Mouse (Mus musculus) spleen, postnatal 4 days (tissue): Measurements from ENCODE around the gene Pnp2.
"Not testable (repeated sequence)": the region's sequence is repeated elsewhere in the genome, so short reads cannot be mapped to it uniquely, and the experiment has no call there.

ENCODE experiments used
- DNase-seq, 2 experiments: peaks; one replicate each; pipeline ENCODE4 v3.0.0; 2022; ENCODE audit warnings: low spot score in 2 of 2

Gene Pnp2

DNA sequence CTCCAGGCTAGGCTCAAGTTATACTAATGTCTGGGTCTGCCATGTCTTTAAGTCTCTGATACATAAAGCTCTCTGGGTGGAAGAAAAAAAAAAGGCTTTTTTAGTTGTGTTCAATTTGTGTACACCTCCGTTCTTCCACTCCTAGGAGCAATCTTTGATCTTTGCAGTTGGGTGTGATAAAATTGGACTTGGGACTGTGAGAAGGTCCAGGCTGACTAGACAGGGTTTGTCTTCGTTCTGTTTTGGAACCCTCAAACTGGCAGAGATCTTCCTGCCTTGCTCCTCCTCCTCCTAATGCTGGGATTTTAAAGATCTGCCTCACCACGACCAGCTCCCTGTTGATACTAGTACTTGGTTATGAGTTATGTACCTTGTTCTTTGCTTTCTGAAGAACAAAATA lies 1.4 kb downstream of the Pnp2 start:
- DNase-seq = not testable (repeated sequence)

DNA sequence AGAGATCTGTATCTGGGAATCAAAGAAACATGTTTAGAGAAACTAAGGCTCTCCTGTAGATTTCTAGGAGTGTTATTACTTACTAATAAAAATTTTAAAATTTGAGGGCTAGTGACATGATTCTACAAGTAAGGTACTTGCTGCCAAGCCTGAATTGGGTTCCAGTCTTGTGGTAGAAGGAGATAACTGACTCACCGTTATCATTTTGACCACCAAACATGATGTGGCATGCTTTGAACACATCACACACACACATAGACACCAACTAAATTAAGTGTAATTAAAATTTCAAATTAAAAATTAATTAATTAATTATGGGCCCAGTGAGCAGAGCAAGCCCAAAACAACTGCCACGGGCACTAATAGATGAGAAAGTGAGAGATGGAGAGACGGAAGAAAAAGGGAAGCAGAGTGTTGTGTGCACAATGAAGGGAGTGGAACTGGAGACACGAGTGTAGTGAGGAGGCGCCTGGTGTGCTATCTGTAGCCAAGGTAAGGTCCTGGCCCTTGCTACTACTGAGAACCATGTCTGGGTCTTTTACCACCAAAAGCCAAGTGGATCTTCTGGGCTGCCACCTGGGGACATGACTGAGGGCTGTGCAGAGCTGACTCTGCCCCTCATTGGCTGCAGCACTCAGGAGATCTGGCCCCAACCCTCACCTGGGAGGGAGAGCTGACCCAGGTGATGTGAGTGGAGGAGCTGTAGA lies 2.6 kb downstream of the Pnp2 start:
- not testable (repeated sequence) for DNase-seq

DNA sequence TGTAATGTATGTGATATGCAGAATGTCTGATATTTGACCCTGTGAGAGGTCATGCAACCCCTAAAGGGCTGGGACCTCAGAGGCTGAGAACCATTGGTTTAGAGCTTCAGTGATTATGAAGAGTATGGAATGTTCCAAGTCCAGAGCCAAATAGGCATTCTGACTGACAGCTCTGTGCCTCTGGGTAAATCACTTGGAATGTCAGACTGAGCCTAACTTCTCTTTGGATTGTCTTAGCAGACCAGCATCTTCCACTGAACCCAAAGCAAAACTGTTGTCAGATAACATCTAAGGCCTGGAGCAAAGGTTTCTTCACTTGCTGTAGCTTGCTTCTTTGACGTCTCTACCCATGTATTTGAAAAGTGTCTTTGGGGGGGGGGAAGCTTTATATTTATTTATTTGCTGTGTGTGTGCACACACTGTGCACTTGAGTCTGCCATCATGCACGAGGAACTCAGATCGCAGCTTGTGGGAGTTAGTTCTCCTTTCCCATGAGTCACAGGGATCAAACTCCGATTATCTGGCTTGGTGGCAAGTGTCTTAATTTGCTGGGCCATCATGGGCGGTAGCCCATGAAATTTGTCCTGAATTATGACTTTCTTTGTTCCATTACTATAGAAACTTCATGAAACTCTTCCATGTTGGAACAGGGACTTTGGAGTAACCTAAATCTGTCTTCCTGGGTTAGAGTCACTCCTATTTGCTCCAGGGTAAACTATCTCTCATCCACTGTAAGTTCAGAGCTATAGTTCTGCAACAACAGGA lies 12.6 kb downstream of the Pnp2 start:
- no peak for DNase-seq

DNA sequence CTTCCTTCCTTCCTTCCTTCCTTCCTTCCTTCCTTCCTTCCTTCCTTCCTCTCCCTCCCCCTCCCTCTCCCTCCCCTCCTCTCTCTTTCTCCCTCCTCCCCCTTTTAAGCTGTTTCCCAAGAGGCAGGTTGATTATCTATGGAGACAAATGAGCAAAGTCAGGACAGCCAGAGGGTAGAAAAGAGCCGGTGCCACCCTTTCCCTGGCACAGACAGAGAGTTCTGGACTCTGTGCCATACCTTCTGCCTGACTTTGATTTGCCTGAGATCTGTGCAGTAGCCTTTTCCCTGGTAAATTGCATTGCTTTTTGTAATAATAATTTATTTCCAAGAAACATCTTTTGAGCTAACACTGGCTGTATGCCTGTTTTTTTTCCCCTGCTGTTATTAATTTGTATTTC lies 13.2 kb downstream of the Pnp2 start:
- DNase-seq = no peak

DNA sequence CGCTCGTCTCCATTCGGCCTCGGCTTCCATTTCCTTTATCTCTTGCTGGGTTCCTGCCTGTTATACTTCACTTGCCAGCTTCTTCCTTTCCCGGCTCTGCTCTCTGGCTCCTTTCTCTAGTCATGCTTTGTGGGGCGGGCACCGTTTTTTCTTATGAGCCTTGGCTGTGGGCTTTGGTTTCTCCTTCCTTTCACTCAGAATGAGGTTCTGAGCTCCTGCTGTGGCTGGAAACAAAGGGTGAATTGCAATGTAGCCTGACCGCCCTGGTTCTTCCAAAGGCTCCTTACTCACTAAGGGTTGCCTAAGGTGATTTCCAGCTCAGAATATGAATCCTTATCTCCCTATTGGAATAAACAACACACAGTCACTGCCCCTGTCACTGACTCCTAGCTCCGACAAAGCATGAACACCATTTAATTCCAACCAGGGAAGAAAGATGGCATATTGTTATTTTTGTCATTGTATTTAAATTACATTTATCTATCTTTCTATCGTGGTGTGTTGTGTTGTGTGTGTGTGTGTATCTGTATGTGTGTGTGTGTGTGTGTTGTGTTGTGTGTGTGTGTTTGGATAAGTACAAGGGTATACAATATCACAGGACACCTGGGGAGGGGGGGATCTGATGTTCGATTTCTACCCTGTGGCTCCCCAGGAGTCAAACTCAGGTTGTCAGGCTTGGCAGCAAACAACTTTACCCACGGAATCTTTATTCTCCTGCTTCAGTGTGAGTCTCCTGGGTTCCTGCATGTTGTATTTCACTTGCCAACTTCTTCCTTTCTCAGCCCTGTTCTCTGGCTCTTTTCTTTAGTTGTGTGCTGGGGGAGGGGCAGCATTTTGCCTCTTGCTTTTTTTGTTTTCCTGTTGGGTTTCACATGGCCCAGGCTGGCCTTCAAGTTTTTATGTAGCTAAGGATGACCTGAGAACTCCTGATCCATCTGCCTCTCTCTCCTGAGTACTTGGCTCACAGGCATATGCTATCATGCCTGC lies 14.1 kb downstream of the Pnp2 start:
- peak in 1 of 2 experiments; percentile 53 for DNase-seq

DNA sequence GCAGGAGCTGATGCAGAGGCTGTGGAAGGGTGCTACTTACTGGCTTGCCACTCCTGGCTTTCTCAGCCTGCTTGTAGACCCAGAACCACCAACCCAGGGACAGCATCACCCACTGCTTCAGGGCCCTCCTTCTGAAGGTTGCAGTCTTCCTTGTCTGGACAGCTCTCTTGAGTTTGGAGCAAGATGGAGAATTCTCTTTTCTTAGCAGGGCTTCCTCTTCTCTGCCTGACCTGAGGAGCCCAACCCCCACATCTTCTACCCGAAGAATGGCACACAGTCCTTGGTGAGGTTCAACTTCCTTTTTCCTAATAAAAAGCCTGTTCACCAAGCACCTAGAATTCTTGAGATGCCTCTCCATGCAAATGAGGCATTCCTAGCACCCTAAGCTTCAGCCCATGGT lies 15.0 kb downstream of the Pnp2 start:
- DNase-seq = peak in 1 of 2 experiments; percentile 57

DNA sequence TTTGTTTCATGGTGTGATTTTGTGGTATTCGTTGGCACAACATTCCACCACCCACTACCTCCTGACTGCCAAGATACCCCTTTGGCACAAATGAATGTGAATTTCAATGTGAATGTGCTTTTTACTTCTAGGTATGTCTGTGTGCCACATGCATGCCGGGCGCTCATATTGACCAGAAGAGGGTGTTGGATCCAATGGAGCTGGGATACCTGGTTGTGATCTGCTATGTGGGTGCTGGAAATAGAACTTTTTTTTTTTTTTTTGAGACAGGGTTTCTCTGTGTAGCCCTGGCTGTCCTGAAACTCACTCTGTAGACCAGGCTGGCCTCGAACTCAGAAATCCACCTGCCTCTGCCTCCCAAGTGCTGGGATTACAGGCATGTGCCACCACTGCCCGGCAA lies 17.3 kb downstream of the Pnp2 start:
- not testable (repeated sequence) for DNase-seq

DNA sequence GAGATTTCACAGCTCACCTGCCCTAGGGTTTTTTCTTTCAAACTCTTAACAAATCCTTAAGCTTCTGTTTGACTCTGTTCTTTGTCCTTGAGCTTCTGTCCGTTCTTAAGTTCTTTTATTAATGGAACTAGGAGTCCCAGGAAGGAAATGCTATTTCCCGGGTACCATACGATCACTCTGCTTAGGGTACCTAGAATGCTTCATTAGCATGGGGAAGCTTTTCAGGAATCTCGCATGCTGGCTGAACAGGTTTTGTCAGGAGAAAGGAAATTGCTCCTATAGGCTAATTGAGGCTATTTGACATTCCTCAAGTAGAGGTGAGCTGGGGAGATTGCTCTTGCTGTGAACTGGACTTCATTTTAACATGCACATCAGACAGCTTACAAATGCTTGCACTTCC lies 17.9 kb downstream of the Pnp2 start:
- no peak for DNase-seq

DNA sequence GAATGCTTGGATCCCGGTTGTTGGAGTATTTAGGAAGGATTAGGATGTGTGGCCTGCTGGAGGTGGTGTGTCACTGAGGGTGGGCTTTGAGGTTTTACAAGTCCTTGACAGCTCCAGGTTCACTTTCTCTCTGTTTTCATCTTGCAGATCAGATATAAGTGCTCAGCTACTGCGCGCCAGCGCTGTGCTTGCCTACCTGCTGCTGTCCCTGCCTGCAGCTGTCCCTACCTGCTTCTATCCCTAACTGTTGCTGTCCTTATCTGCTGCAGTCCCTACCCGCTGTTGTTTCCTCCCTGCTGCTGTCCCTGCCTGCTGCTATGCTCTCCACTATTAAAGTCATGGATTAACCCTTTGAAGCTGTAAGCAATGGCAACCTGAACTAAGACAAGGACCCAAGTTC lies 19.2 kb downstream of the Pnp2 start:
- peak in 1 of 2 experiments; percentile 50 for DNase-seq

DNA sequence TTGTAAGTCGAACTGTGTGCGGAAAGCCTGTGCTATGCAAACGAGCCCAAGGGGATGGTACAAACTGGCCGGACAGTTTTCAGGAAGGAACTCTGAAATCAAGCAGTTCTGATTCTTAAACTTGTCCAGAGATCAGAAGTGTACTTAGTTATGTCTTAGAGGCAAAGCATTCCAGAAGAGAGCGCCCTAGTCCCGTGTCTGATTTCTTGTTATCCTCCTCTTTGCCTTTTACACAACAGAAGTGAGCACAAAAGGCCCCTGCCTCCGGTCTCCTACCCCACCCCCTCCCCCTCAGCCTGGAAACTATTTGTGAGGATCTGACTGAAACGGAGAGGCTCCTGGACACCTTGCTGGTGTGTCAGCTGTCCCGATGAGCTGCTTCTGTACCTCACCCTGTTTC lies 20.9 kb downstream of the Pnp2 start:
- DNase-seq = no peak

DNA sequence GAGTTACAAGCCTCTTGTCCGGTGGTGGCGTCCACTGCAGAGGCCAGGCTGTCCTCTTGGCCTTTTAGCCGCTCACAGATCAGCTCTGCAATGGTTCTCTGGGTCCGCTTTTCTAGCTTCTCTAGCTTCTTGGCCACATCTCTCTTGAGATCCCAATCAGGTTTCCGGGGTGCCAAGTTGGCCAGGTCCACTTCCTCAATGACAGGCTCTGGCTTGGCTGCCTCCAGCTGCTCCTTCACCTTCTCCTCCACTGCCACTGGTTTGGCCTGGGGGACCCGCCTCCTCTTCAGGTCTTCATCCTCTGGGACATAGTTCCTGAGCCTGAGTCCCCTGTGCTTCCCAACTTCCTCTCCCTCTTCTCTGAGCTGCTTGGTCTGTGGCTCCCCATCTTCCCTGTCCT lies 22.7 kb downstream of the Pnp2 start:
- DNase-seq = not testable (repeated sequence)

DNA sequence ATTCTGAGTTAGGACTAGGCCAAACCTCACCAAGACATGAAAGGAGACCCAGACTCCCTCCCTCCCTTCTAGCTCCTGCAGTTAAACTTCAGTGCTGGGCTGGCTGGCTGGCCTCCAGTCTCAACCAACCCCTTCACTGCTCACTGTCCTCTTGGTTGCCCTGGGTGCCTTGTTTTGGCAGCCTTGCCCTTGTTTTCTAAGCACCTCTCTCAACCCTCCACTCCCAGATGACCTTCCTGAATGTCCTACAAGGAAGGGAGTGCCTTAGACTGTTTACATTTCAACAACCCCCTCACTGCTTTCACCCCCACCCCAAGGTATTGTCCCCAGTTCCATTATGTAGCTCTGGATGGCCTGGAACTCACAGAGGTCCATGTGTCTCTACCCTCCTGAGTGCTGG lies 23.8 kb downstream of the Pnp2 start:
- peak in 1 of 2 experiments; percentile 49 for DNase-seq

DNA sequence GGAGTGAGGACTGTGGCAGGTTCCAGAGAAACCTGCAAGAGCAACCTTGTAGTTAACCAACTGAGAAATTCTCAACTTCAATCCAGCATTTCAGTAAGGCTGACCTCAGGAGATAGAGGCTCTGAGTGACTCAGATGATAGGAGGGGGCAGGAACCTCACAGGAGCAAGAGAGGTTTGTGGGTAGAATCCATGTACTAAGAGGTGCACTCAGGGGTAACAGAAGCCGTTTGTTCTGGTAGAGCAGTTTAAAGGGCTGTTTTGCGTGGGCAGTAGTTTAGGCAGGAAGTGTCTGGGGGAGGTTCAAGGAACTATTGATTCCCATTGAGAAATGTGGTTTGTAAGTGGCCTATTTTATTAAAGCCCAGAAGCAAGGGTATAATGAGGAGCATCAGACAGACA lies 25.4 kb downstream of the Pnp2 start:
- DNase-seq = no peak

DNA sequence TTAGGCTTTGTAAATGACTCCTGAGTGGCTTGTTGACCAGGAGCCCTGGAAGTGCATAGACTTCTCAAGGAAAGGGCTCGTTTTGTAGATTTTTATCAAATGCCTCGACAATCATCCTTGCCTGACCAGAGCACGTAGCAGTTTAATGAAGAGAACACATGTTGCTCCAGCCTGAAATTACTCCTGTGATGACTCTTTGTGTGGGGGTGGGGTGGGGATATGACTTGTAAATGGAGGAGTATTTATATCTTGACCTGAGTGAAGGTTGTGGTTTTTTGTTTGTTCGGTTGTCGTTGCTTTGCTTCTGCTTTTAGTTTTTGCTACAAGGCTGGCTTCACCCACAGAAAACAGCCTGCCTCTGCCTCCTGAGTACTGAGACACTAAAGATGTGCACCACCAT lies 26.0 kb downstream of the Pnp2 start:
- no peak for DNase-seq

DNA sequence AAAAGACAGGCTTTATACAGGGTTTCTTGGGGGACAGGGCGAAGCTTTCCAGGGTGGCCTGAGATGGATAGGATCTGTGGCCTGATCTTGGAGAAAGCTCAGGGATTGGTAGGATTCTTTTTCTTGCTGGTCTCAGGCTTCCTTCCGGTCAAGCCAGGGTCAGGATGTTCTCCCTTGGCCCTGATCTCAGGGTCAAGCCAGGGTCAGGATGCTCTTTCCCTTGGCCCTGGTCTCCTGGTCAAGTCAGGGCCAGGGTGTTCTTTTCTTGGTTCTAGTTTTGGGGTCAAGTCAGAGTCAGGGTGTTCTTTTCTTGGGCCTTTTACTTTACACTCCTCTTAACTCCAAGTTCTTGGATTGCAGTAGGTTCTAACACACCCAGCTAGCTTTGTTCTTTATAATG lies 31.9 kb downstream of the Pnp2 start:
- DNase-seq = peak in 1 of 2 experiments; percentile 49

DNA sequence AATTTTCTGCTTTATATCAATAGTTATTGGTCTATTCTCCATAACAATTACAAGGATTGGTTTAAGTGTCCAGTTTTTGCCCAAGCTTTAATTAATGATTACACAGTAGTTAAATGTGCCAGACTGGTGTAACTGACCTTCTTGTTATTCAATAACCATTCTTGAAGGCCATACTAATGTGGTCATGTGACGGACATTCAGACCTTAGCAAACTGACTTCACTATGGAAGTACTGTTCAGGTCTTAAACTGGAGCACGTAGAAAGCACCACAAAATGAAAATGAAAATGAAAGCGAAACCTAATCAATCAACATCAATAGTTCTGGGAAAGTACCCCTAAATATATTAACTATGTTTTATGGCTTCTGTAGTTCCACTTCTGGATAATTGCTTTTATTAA lies 35.2 kb downstream of the Pnp2 start:
- DNase-seq = no peak

DNA sequence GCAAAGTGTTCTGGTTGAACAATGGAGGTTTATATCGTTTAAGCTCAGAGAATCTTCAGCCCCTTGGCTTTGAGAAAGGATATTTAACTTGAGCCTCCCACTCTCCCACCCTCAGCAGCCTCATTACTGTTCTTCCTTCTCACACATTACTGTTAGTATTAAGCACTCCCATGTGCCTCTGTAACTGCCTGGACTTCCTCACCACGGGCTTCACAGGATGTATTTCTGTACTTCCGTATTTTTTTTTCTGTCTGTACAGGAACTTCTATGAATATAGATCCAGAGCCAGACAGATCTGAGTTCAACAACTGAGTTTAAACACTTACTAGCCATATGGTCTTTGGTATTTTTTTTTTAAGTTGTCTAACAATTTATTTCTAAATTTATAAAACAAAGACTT lies 41.3 kb downstream of the Pnp2 start:
- DNase-seq = no peak

DNA sequence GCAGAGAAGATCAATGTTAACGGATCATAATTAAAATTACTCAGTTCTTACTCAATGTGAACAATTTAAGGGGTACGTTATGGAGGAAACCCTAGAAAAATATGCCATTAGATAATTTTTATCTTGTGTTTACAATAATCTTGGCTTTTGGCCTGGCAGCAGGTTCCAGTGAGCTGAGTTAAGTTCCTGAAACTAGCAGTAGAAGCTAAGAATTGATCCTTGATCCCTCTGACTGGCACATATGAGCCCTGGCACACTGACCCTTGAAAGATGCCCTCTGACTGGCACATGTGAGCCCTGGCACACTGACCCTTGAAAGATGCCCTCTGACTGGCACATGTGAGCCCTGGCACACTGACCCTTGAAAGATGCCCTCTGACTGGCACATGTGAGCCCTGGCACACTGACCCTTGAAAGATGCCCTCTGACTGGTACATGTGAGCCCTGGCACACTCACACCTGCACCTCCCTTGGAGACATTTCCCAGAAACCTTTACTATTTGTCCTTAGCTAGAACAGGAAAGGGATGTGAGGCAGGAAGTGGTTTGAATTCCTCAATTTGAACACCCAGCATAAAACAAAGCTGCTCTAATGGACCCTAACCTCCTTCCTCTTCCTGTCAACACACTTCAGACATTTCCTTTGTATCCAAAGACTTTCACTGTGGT lies 42.3 kb downstream of the Pnp2 start:
- DNase-seq = no peak

DNA sequence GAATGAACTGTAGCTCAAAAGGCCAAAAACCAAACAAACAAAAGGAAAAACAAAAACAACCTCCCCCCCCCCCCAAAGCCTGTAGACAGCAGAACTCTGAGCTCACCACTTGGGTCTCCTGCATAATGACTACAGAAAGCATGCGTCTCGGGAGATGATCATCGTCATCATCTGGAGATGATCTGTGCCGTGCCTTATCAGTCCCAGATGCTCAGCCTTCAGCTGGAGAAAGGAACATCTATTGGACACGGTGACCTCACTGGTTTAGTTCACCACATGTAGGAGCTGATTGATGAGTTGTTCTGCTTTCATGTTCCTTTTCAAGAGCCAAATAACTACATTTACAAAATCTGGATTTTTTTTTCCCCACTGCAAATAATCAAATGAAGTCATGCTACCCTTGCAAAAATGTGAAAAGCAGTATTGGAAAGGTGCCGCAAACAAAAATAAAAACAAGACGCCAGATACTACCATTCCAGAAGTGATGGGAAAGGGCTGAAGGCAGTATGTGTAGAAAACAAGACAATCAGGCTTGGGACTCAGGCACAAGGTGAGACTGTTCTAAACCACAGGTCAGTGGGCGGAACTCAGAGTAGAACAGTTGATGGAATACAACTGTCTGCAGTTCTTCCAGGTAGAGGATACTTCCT lies 51.5 kb downstream of the Pnp2 start, which contains the start of gene Rnase10:
Gene Rnase10, plus strand, starts transcription at position 600 of the 650 bp plus-strand sequence.
- no peak for DNase-seq

DNA sequence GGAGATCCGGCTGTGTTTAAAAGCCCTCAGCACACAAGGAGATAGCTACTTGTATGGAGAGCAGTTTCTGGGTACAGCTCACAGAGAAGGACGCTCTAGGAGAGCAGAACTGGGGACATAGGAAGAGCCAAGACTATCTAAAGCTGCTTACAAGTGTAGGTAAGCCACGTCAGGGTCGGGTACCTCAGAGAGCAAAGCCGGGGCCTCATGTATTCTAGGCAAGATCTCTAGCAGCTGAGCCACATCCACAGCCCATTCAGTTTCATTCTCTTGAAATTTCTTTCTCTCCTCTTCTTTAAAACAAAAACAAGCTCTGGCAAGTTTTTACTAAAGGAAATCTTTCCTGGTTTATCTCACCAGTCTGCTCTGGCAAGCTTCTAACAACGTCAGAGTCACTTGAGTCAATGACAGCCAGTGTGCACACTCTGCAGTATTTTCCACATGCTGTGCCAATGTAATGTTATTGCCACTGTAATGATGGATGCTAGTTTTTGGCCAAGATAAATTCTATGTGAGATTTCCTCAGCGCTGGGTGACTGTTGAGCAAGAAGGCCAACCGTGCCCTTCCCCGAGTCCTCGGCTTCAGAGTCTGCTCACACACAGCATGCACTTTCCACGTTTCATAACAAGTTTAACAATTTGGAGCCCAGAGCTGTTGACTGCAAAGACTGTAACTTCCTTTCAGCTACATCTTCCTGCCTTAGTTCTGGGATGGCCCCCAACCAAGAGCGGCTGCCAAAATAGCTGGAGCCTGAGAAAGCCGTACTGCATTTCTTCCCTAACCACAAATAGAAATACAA lies 52.3 kb downstream of the Pnp2 start:
- no peak for DNase-seq
